Mouse (Mus musculus) ovary, adult 18-20 months (tissue): ENCODE measurements around the gene Efna1.

Experiments
- DNase-seq: peaks from one replicate; pipeline ENCODE4 v3.0.0; 2022; ENCODE audit warnings: low spot score, mixed read lengths

Efna1 gene

GRCm38 (mm10) chr3:89278107-89278506, 2.8 kb downstream of the Efna1 start:
- DNase-seq = peak; percentile 16

- peak; percentile 15 for DNase-seq
Observed at GRCm38 (mm10) chr3:89277281-89278021, 3.5 kb downstream of the Efna1 start.

GRCm38 (mm10) chr3:89276061-89276460, 4.9 kb downstream of the Efna1 start:
- no peak for DNase-seq

GRCm38 (mm10) chr3:89271760-89272159, 9.2 kb downstream of the Efna1 start:
- no peak for DNase-seq

- peak; percentile 41 for DNase-seq
Observed at GRCm38 (mm10) chr3:89270891-89271290, 10.1 kb downstream of the Efna1 start.

- peak; percentile 75 for DNase-seq
Observed at GRCm38 (mm10) chr3:89270051-89270755, 10.7 kb downstream of the Efna1 start, which contains the start of gene Slc50a1. Gene Slc50a1, minus strand, starts transcription at chr3:89270570.

- DNase-seq = no peak
Observed at GRCm38 (mm10) chr3:89268916-89269315, 12.0 kb downstream of the Efna1 start.

- no peak for DNase-seq
Observed at GRCm38 (mm10) chr3:89266439-89266893, 14.5 kb downstream of the Efna1 start.

GRCm38 (mm10) chr3:89262417-89262816, 18.5 kb downstream of the Efna1 start:
- DNase-seq = no peak

GRCm38 (mm10) chr3:89260211-89260610, 20.7 kb downstream of the Efna1 start:
- no peak for DNase-seq

- DNase-seq = no peak
Observed at GRCm38 (mm10) chr3:89259076-89259475, 21.9 kb downstream of the Efna1 start, which contains the start of gene Dpm3. Gene Dpm3, plus strand, starts transcription at chr3:89259358.

- DNase-seq = no peak
Observed at GRCm38 (mm10) chr3:89256177-89256576, 24.8 kb downstream of the Efna1 start.

GRCm38 (mm10) chr3:89254994-89255393, 25.9 kb downstream of the Efna1 start:
- DNase-seq = no peak

GRCm38 (mm10) chr3:89251365-89251895, 29.5 kb downstream of the Efna1 start:
- no peak for DNase-seq

- DNase-seq = no peak
Observed at GRCm38 (mm10) chr3:89250435-89251040, 30.4 kb downstream of the Efna1 start.

- DNase-seq = no peak
Observed at GRCm38 (mm10) chr3:89247466-89247865, 33.5 kb downstream of the Efna1 start.

- peak; percentile 83 for DNase-seq
Observed at GRCm38 (mm10) chr3:89246261-89247100, 34.5 kb downstream of the Efna1 start, which contains the start of gene Trim46. Gene Trim46, minus strand, starts transcription at chr3:89246309.

GRCm38 (mm10) chr3:89245688-89246171, 35.2 kb downstream of the Efna1 start, which contains the start of gene Krtcap2:
Gene Krtcap2, plus strand, starts transcription at chr3:89245966.
- no peak for DNase-seq

GRCm38 (mm10) chr3:89244982-89245687, 35.8 kb downstream of the Efna1 start:
- no peak for DNase-seq

GRCm38 (mm10) chr3:89244158-89244981, 36.6 kb downstream of the Efna1 start:
- no peak for DNase-seq
